Mouse (Mus musculus) adrenal gland, adult 2 months (tissue): ENCODE data around the gene Btbd16. TPM values are rescaled to one million over a fixed set of nuclear protein-coding genes. Genes with fewer than 3 reads are reported as not detected.

Experiments used
- DNase-seq: peaks from one replicate; pipeline ENCODE4 v3.0.0; 2021
- polyA plus RNA-seq: library from polyadenylated mRNA; depleted of rRNA; stranded (reverse); fragments of >200 nt; gene quantifications from 2 replicates; pipeline ENCODE4 v1.2.3, GENCODE M21; 2012
- total RNA-seq, 2 experiments: library from RNA; stranded (reverse); gene quantifications; 2 replicates each; pipeline ENCODE4 v1.2.3; 2021

The Btbd16 gene
- total and polyA plus RNA-seq, 3 experiments, result not detected

- no peak for DNase-seq
These were observed 44.9 kb downstream of the Btbd16 start for GRCm38 (mm10) chr7:130818813-130819212.

DNA sequence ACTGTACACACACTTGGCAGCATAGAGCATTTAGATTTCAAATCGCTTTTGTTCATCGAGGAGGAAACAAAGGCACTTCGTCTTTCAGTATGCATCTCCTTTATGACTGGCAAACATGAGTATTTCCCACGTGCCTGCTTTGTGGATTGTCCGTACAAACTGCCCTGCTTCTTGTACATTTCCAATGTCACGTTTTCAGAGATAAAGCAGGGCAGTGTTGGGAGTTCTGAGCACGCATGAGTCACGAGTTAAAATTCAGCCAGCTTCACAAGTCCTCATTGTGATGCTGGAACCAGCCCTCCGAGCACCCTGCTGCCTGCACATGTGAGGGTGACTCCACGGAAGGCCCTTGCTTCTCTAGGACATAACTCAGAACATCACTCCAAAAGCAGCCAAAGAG, 45.8 kb downstream of the Btbd16 start:
- peak; percentile 45 for DNase-seq

DNA sequence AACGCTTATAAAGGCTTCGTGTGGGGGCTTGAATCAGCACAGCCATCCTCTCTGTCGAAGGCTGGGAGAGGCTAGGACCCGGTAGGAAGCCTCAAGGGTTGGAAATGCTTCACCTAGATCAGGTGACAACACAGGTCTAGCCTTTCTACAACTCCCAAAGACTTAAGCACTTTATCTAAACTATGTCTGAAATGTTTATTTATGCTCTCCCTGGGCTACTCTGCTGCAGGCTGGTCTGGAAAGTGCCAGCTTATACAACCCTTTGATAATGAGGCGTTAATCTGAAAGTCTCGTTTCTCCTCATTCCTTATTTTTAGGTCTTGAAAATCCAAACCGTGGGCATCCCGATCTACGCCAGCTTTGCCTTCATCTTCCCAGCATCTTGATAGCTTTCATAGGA, 50.1 kb downstream of the Btbd16 start:
- no peak for DNase-seq

- DNase-seq, result no peak
These were observed 52.5 kb downstream of the Btbd16 start for GRCm38 (mm10) chr7:130826343-130826742.

- DNase-seq, result peak; percentile 58
These were observed 53.6 kb downstream of the Btbd16 start for GRCm38 (mm10) chr7:130827431-130827830.

GRCm38 (mm10) chr7:130827844-130828403, 54.1 kb downstream of the Btbd16 start:
- no peak for DNase-seq

- DNase-seq, result no peak
These were observed 54.6 kb downstream of the Btbd16 start for GRCm38 (mm10) chr7:130828475-130828874.

GRCm38 (mm10) chr7:130831586-130831985, 57.7 kb downstream of the Btbd16 start:
- no peak for DNase-seq

DNA sequence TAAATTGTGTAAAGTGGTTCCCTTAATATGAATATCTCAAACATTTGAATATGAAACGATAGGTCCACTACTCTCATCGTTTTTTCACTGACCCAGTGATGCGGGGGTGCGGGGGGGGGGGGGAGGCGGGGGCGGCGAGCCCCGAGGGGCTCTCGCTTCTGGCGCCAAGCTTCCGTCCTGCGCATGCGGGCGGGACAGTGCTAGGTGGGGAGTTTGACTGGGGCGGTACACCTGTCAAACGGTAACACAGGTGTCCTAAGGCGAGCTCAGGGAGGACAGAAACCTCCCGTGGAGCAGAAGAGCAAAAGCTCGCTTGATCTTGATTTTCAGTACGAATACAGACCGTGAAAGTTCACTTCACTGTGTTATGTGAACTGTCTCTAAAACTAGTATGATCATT, 60.4 kb downstream of the Btbd16 start:
- DNase-seq, result no peak

DNA sequence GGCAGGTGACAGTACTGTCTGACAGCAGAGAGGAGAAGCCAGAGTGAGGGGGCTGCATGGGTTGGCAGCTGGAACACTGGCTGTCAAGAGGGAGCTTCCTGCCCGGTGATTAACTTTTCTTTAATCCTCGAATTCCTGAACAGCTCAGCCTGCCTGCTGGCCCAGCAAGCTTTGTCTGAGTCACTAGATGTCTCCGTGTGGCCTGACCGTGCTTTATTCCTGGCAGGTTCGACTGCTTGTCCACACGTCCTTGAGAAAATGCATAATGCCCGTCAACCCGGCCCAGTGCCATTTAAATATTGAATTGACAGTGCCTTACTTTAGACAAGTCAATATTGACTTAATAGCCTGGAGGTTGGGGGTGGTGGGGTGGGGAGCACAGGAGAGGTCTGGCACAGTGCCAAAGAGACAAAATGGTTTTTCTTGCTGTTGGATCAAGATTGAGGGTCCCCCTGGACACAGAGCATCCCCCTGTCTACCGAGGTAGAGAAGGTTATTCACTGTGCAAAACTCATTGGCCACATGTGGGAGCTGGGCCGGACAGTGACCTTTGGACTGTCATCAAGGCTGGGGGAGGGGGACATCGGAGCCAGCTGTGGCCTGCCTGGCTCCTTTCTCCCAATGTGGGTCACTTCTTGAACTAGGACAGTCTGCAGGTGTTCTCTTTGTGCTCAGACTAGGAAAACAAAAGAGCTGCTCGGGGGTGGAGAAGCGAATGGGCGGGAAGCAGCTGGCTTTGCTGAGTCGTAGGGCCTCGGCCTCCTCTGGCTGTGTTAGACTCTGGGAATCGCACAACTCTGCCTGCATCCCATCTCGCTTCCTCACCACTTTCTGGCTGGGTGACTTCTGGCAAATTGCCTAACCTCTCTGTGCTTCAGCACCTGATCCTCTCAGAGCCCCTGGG, 61.3 kb downstream of the Btbd16 start:
- peak; percentile 80 for DNase-seq

- no peak for DNase-seq
These were observed 62.2 kb downstream of the Btbd16 start for GRCm38 (mm10) chr7:130836066-130836465.

- no peak for DNase-seq
These were observed 64.2 kb downstream of the Btbd16 start for GRCm38 (mm10) chr7:130837941-130838657.

DNA sequence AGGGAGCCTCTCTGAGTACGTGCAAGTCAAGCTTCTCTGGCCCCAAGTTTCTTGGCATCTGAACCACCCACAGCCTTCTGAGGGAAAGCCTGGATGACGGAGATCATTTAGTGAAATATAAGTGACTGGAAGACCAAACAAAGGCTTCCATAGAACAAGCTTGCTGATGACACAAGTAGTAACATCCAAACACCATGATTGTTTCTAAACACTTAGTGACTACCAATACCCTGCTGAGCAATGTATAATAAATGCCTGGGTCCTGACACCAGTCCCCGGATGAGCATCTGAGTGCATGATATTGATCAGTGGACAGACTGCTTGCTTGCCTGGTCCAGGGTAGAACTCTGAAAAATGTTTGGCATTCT, 64.8 kb downstream of the Btbd16 start:
- DNase-seq, result no peak

GRCm38 (mm10) chr7:130839380-130840100, 65.7 kb downstream of the Btbd16 start:
- DNase-seq, result no peak

DNA sequence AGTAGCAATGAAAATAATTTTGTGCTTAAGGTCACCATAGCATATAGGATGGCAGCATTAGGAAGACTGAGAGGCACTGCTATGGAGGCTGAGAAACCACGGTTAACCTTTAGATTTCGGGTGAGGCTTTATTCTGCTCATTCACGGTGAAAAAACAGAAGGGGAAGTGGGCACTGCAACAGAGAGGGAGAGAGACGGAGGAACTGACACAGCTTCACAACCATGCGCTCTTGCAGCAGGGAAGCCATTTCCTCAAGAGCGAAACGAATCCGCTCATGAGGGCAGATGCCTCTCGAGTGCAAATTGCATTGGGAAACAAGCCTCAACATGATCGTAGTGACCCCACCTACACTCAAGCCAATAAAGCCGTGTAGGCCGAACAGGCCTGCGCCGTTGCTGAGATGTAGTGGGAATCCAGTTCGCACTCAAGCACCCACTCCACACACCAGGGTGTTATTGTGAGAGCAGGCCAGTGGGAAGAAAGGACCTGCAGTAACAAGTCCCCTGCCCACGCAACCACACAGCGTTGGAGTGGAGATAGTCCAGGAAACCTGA, 73.4 kb downstream of the Btbd16 start:
- DNase-seq, result no peak

- DNase-seq, result no peak
These were observed 80.9 kb downstream of the Btbd16 start for GRCm38 (mm10) chr7:130854684-130855292.

GRCm38 (mm10) chr7:130855681-130856080, 81.8 kb downstream of the Btbd16 start:
- DNase-seq, result peak; percentile 31

- DNase-seq, result no peak
These were observed 84.1 kb downstream of the Btbd16 start for GRCm38 (mm10) chr7:130857973-130858372.

DNA sequence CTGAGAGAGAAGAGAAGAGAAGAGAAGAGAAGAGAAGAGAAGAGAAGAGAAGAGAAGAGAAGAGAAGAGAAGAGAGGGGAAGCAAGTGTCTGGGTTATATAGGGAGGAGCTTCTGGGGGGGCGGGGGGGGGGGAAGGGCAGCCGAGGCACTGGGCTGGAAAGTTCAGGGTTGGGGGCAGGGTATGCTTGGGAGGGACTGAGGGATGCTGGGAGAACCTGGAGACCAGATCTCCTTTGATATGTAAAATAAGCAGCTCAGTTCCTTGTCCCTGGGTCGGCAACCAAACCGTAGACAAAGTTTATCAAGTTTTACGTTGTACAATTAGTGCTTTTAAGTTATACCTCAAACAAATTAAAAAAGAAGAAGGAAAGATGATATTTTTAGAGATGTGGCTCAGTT, 86.1 kb downstream of the Btbd16 start:
- no peak for DNase-seq

GRCm38 (mm10) chr7:130860721-130861142, 86.9 kb downstream of the Btbd16 start:
- DNase-seq, result no peak

- DNase-seq, result no peak
These were observed 88.6 kb downstream of the Btbd16 start for GRCm38 (mm10) chr7:130862501-130862900.

- no peak for DNase-seq
These were observed 90.8 kb downstream of the Btbd16 start for GRCm38 (mm10) chr7:130864711-130865110.
